Mouse (Mus musculus): ENCODE measurements around the gene Trim7. TPM values are rescaled to one million over a fixed set of nuclear protein-coding genes. Genes with fewer than 3 reads are reported as not detected.
"Not testable (repeated sequence)": the region's sequence is repeated elsewhere in the genome, so short reads cannot be mapped to it uniquely, and the experiment has no call there.

Trim7 gene
- polyA plus RNA-seq, 1 experiment from 2014 or later: 0.89 TPM

DNA sequence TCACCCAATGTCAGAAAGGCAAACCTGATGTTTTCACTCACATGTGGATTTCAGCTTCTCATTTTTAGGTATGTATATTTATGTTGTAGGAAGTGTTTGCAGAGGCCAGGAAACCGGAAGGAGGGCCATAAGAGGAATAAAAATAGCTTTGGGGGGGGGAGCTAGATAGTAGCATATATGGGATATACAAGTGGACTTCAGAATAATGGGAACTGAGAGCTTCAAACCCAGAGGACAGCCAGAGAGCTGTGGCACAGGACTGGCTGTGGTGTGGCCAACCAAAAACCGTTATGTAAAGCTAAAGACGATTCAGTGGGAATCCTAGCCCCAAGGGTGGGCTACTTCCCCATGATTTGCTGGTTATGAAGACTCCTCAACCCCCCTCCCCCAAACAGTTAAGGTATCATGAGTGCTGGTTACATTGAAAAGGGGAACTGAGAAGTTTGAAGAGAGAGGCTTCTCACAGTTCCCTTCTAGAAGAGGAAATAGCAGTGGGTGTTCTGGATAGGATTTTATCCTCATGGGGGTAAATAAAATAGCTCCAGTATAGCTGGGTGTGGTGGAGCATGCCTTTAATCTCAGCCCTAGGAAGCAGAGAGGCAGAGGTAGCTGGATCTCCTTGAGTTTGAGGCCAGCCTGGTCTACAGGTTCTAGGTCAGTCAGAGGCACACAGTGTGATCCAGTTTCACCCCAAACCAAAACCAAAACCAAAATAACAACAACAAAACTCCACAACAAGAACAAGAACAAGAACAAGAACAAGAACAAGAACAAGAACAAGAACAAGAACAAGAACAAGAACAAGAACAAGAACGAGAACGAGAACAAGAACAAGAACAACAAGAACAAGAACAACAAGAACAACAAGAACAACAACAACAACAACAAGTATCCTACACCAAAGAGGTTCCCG lies 75.0 kb downstream of the Trim7 start:
- not testable (repeated sequence) for H3K27me3 ChIP-seq; H3K4me1 ChIP-seq (replicated peaks); H3K27ac ChIP-seq; H3K9me3 ChIP-seq; H3K36me3 ChIP-seq; H3K4me2 ChIP-seq (replicated peaks); ATAC-seq; H3K4me3 ChIP-seq (replicated peaks); H3K9ac ChIP-seq (replicated peaks)
- WGBS: 83% methylated on average over 6 of the region's 6 CpGs

DNA sequence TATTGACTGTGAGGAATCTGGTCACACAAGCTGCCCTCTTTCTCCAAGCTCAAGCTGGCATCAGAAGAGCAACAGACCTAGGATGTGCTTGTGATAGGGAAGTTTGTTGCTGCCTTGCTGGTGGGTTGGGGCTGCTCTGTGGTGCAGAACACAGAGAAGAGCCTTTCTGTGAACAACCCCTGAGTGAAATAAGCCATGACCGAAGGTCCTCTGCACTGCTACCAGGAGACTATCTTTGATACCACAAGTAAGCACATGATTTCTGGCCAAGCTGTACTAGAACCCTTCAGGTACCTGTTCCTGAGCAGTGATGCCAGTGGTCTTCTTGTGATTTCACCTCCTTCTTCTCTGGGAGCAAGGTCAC lies 75.6 kb downstream of the Trim7 start:
- H3K27me3 ChIP-seq; ATAC-seq; H3K4me2 ChIP-seq (replicated peaks); H3K4me3 ChIP-seq (replicated peaks); H3K27ac ChIP-seq; H3K4me1 ChIP-seq (replicated peaks); H3K9me3 ChIP-seq; H3K36me3 ChIP-seq; H3K9ac ChIP-seq (replicated peaks): not testable (repeated sequence)
- WGBS: 92% methylated on average over 1 of the region's 1 CpGs

Other genes starting within 250 kb of the Trim7 start
- gene Rack1, start 25.8 kb upstream of the Trim7 start, polyA plus RNA-seq (2015; fragmentation: Nextera tagmentation; extraction: Ambion mirVana): 472 and 473 TPM in 2 replicates
- gene Trim41, start 8.8 kb upstream of the Trim7 start, polyA plus RNA-seq (2015; fragmentation: Nextera tagmentation; extraction: Ambion mirVana): 6.9 and 7.0 TPM in 2 replicates
- gene Gm12184, start 515 bp downstream of the Trim7 start, polyA plus RNA-seq (2015; fragmentation: Nextera tagmentation; extraction: Ambion mirVana): 3.4 and 3.6 TPM in 2 replicates
- gene Irgm1, start 45.5 kb downstream of the Trim7 start, polyA plus RNA-seq (2015; fragmentation: Nextera tagmentation; extraction: Ambion mirVana): 1.8 and 1.9 TPM in 2 replicates
- 0.17 and 0.21 TPM in 2 replicates for gene Gm5431, start 76.1 kb downstream of the Trim7 start, polyA plus RNA-seq (2015; fragmentation: Nextera tagmentation; extraction: Ambion mirVana)
- gene Psme2b, start 120.0 kb downstream of the Trim7 start, polyA plus RNA-seq (2015; fragmentation: Nextera tagmentation; extraction: Ambion mirVana): 2.4 and 2.7 TPM in 2 replicates
- not detected in 2 replicates for gene Olfr56, start 152.7 kb downstream of the Trim7 start, polyA plus RNA-seq (2015; fragmentation: Nextera tagmentation; extraction: Ambion mirVana)
- gene 9930111J21Rik1, start 153.3 kb downstream of the Trim7 start, polyA plus RNA-seq (2015; fragmentation: Nextera tagmentation; extraction: Ambion mirVana): 0.24 and 0.31 TPM in 2 replicates
- not detected in 2 replicates for gene Gm12185, start 166.1 kb downstream of the Trim7 start, polyA plus RNA-seq (2015; fragmentation: Nextera tagmentation; extraction: Ambion mirVana)
- not detected in 2 replicates for gene Tgtp1, start 168.0 kb downstream of the Trim7 start, polyA plus RNA-seq (2015; fragmentation: Nextera tagmentation; extraction: Ambion mirVana)
- 0.15 and 0.30 TPM in 2 replicates for gene 9930111J21Rik2, start 225.1 kb downstream of the Trim7 start, polyA plus RNA-seq (2015; fragmentation: Nextera tagmentation; extraction: Ambion mirVana)
- not detected in 2 replicates for gene Tgtp2, start 238.1 kb downstream of the Trim7 start, polyA plus RNA-seq (2015; fragmentation: Nextera tagmentation; extraction: Ambion mirVana)